Mouse (Mus musculus) B cell, adult 67 days (primary cell): ENCODE results near the gene Panx2. TPM values are rescaled to one million over a fixed set of nuclear protein-coding genes. Genes with fewer than 3 reads are reported as not detected.

Experiments
- total RNA-seq, 2 experiments: library from RNA; stranded (reverse); gene quantifications; 4 replicates each; pipeline ENCODE4 v1.2.4; 2023

Panx2 gene
- not detected for total RNA-seq

GRCm38 (mm10) chr15:89059161-89059931, at the start of gene Panx2:
Gene Panx2 (plus strand): TSS chr15:89059734.

DNA sequence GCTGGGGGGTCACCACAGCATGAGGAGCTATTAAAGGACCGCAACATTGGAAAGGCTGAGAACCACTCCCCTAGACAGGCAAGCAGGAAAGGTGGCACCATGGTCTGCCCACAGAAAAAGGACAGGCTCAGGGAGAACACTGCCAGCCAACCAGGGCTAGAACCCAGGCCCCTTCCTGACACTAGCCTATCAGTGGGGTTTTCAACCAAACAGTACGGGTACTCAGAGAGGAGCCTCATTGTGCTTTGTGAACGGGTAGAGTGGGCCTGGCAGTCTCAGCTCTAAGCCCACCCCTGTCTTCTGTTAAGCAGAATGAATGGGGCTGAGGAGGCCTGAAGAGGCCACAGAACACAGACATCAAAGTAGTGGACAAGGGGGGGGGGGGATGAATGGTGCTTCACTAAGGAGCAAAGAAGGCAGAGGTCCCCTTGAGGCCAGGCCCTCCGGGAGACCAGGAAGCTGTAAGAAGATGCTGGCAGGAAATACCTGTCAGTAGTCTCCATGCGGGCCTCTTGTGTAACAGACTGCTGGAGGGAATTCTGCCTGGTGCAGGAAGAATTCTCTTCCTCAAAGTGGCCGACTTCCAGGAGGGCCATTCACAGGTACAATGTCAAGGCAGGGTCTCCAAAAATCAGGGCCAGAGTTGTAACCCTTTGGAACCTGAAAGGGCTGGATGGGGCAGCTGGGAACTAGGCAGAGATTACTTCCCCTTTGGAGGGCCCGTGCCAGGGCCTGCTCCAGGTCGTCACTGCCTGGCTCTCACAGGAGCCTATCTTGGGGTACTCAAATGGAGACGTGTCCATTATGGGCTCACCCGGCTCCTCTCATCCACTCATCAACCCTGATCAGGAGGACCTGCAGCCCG, 15.3 kb downstream of the Panx2 start, which contains the start of gene Trabd:
TSS of gene Trabd (plus strand) at position 512 of the 865 bp plus-strand sequence.

DNA sequence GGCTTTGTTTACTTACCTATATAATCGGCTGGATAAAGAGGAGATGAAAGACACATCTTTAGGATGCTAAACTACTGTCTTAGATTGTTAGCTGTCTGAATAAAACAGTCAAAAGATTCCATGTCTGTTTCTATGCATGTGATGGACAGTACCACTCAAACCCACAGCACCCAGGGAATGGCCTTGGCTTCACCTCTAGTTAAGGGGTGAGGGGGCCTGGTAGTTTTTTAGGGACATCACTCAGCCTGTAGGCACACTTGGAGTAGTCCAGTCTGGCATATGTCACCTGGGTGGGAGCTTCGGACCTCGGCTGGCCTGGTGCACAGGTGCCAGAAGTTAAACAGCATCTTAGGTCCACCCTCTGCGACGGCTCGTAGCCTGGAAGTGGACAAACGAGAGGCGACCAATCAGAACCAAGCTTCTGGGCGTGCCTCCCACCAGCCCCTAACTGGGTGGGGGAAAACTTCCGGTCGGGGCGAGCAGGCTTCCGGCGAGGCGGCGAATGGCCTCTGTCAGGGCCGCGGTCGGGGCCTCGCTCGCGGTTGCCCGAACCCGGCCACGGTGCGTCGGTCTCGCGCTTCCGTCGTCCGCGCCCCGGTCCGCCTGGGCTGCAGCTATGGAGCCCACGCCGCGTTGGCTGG, 29.2 kb downstream of the Panx2 start, which contains the start of gene Selenoo:
TSS of gene Selenoo (plus strand) at position 478 of the 641 bp plus-strand sequence.

GRCm38 (mm10) chr15:89122649-89123366, 63.3 kb downstream of the Panx2 start, which contains the start of gene Tubgcp6:
Gene Tubgcp6 (minus strand): TSS chr15:89123112.

Other genes starting within 250 kb of the Panx2 start
- gene Alg12, start 240.4 kb upstream of the Panx2 start, total RNA-seq = 10 to 100 TPM; 20.1 to 30.7 TPM
- gene Creld2, start 240.1 kb upstream of the Panx2 start, total RNA-seq = 10 to 100 TPM; 38.2 to 40.5 TPM
- 10 to 100 TPM; 73.9 to 94.1 TPM for gene Pim3, start 197.5 kb upstream of the Panx2 start, total RNA-seq
- gene Ttll8, start 105.3 kb upstream of the Panx2 start, total RNA-seq = not detected
- gene Mlc1, start 80.7 kb upstream of the Panx2 start, total RNA-seq = not detected
- gene Mov10l1, start 76.8 kb upstream of the Panx2 start, total RNA-seq = not detected
- gene Trabd, start 15.4 kb downstream of the Panx2 start, total RNA-seq = 10 to 100 TPM; 57.3 to 67.8 TPM
- 10 to 100 TPM; 30.7 to 31.6 TPM for gene Selenoo, start 29.4 kb downstream of the Panx2 start, total RNA-seq
- gene Tubgcp6, start 63.4 kb downstream of the Panx2 start, total RNA-seq = 10 to 100 TPM; 56.5 to 64.7 TPM
- 100 to 1,000 TPM in 1 of 2 experiments, 10 to 100 TPM in 1; 99.3 to 101 TPM for gene Hdac10, start 69.0 kb downstream of the Panx2 start, total RNA-seq
- 10 to 100 TPM; 17.9 to 21.0 TPM for gene Mapk12, start 81.0 kb downstream of the Panx2 start, total RNA-seq
- 10 to 100 TPM; 87.0 to 90.1 TPM for gene Mapk11, start 89.9 kb downstream of the Panx2 start, total RNA-seq
- 10 to 100 TPM in 1 of 2 experiments, 1 to 10 TPM in 1; 9.8 to 12.8 TPM for gene Plxnb2, start 121.1 kb downstream of the Panx2 start, total RNA-seq
- gene Dennd6b, start 136.8 kb downstream of the Panx2 start, total RNA-seq = 10 to 100 TPM; 34.3 to 37.2 TPM
- gene Ppp6r2, start 151.8 kb downstream of the Panx2 start, total RNA-seq = 10 to 100 TPM; 59.2 to 68.8 TPM